Mouse (Mus musculus) midbrain, embryonic 14.5 days (tissue): ENCODE results near the gene Mtor. TPM values are rescaled to one million over a fixed set of nuclear protein-coding genes. Genes with fewer than 3 reads are reported as not detected.

Experiments used
- ATAC-seq: fragments of 200-750 bp; cut with Nextera tagmentation; 2 replicates; pipeline ENCODE4 v1.8.0; 2017; ENCODE audit warnings: moderate number of reproducible peaks, moderate library complexity; ENCODE audit not compliant: low FRiP score, low TSS enrichment
- DNase-seq: peaks from one replicate; pipeline ENCODE4 v3.0.0-alpha.2; 2015
- H3K27ac ChIP-seq: fragments of 300-500 bp; sonication (generic); replicated peaks from 2 replicates; pipeline ENCODE4 v1.5.1; 2014; ENCODE audit warnings: mild to moderate bottlenecking, low read depth, low read length, moderate library complexity
- H3K27me3 ChIP-seq: fragments of 300-500 bp; sonication (generic); 2 replicates; pipeline ENCODE4 v1.6.1; 2014; ENCODE audit warnings: low read length, control low read depth, mixed read lengths; ENCODE audit not compliant: control insufficient read depth, insufficient read depth
- H3K36me3 ChIP-seq: fragments of 300-500 bp; sonication (generic); 2 replicates; pipeline ENCODE4 v1.6.1; 2014; ENCODE audit warnings: low read length, control low read depth; ENCODE audit not compliant: control insufficient read depth, insufficient read depth
- H3K4me1 ChIP-seq: fragments of 300-500 bp; sonication (generic); 2 replicates; pipeline ENCODE4 v1.6.1; 2014; ENCODE audit warnings: mild to moderate bottlenecking, antibody characterized with exemption, low read length, control low read depth; ENCODE audit not compliant: control insufficient read depth, insufficient read depth
- H3K4me2 ChIP-seq: fragments of 300-500 bp; sonication (generic); 2 replicates; pipeline ENCODE4 v1.6.1; 2014; ENCODE audit warnings: mild to moderate bottlenecking, low read length, moderate library complexity
- H3K4me3 ChIP-seq: fragments of 300-500 bp; sonication (generic); replicated peaks from 2 replicates; pipeline ENCODE4 v1.5.1; 2014; ENCODE audit warnings: low read depth, low read length
- H3K9ac ChIP-seq: fragments of 300-500 bp; sonication (generic); replicated peaks from 2 replicates; pipeline ENCODE4 v1.6.1; 2014; ENCODE audit warnings: mild to moderate bottlenecking, low read length, moderate library complexity
- H3K9me3 ChIP-seq: fragments of 300-500 bp; sonication (generic); 2 replicates; pipeline ENCODE4 v1.6.1; 2016; ENCODE audit warnings: low read length, control low read depth, mixed read lengths; ENCODE audit not compliant: control insufficient read depth
- WGBS: fragments of 180-500 bp; shearing (Covaris S2); extraction: QIAGEN DNeasy Blood & Tissue Kit; methylation state at CpG from one replicate; pipeline ENCODE4 v1.1.7; 2014; 5-methylcytosine and 5-hydroxymethylcytosine counted together
- polyA plus RNA-seq: library from polyadenylated mRNA; unstranded; fragments of >200 nt; fragmentation: Nextera tagmentation; extraction: Ambion mirVana; gene quantifications from 2 replicates; pipeline ENCODE4 v1.2.1, GENCODE M21; 2014

The Mtor gene
- polyA plus RNA-seq, 1 experiment from 2014 or later, result 34.8 TPM

DNA sequence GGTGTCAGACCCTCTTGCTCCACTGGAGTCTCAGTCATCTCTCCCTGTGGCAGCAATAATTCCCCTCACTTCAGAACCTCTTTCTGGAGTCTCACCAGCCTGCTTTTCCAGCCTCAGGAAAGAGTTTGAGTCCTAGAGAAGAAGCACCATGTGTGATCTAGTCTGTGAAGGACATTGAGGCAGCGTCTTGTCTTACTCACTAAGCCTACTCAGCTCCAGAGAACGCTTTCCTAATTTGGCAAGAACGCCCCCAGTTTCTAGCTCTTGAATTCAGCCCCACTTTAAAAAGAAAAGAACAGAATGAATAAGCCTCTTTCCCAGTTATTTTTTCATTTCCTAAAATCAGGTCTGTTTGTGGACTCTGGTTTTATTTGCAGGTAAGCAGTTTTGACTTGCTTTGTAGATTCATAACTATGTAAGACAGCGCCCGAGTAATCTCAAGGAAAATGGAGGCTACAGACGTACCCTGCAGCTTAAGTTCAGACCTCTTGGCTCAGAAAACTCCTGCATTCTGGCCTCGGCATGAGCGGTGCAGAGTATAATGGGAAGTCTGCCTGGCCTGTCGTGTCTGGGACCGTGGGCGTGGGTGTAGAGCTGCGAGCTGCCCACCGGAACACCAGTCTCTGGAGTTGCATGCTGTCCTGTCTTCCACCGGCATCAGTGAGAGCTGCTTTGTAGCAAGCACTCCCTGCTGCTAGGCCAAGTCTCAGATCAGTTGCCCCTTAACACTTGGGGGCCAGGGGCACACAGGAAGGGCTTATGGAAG lies 59.9 kb downstream of the Mtor start:
- DNase-seq, result no peak
- 95% methylated on average over 14 of the region's 14 CpGs for WGBS
- H3K27ac ChIP-seq, result no peak overlapping the region
- no peaks in the 10 kb centered on the region for H3K9me3 ChIP-seq
- H3K4me1 ChIP-seq, result no peaks in the 10 kb centered on the region
- peaks cover 74% of the 10 kb centered on the region for H3K36me3 ChIP-seq
- H3K4me3 ChIP-seq, result no peak overlapping the region
- no peak overlapping the region for H3K4me2 ChIP-seq
- H3K9ac ChIP-seq, result no peak overlapping the region
- ATAC-seq, result no peak
- no peaks in the 10 kb centered on the region for H3K27me3 ChIP-seq

DNA sequence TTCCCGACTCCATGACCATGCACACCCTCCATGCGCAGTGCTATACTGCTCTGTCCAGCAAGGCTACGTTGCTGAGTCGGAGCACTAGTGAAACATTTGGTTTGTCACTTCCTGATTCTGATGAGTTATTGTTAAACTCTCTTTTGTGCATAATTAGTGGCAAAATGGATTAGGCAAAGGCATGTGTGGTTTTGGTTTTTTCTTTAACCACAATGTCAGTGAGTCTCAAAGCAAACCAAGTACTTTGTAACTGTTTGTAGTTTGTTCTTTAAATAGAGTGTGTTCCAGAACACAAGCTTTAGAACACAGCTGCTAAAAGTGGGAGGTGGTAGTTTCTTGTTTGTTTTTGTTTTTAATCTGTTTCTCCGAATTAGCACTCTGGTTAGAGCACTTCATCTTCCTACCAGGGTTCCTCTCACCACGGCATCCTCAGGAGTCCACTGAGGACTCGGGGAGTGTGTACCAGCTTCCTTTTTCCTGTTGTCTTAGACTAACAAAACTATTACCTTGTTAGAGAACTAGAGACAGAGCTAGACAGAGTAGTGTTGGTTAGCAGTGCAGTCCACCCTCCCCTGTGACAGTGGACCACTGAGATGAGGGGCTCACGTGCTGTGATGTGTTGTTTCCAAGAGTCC lies 61.2 kb downstream of the Mtor start:
- whole genome bisulfite sequencing, result 92% methylated on average over 8 of the region's 8 CpGs
- no peak overlapping the region for H3K4me3 ChIP-seq
- no peaks in the 10 kb centered on the region for H3K27me3 ChIP-seq
- no peaks in the 10 kb centered on the region for H3K4me1 ChIP-seq
- H3K4me2 ChIP-seq, result no peak overlapping the region
- no peaks in the 10 kb centered on the region for H3K9me3 ChIP-seq
- H3K36me3 ChIP-seq, result peaks cover 73% of the 10 kb centered on the region
- ATAC-seq (no peak), DNase-seq (no peak)
- H3K9ac ChIP-seq, result no peak overlapping the region
- no peak overlapping the region for H3K27ac ChIP-seq

DNA sequence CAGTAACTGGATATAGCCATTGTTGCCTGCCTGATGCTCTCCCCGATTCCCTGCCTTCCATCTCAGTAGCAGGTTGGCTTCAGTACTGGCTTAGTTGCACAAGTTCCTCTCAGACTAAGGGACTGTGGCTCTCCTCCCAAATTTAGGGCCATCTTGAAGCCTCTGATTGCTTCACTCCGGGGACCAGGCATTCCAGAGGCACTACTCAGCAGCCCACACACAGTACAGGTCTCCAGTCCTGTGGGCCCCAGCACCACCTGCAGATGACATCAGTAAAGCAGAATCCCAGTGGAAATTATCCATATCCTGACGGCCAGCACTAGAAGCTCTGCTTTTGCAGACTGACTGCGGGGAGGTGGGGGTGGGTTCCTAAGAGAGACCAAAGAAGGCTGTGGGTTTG lies 62.3 kb downstream of the Mtor start:
- no peak overlapping the region for H3K4me3 ChIP-seq
- WGBS, result 95% methylated on average over 4 of the region's 4 CpGs
- DNase-seq (no peak), ATAC-seq (no peak)
- H3K9me3 ChIP-seq, result no peaks in the 10 kb centered on the region
- H3K4me1 ChIP-seq, result no peaks in the 10 kb centered on the region
- no peak overlapping the region for H3K4me2 ChIP-seq
- H3K9ac ChIP-seq, result no peak overlapping the region
- peaks cover 75% of the 10 kb centered on the region for H3K36me3 ChIP-seq
- H3K27me3 ChIP-seq, result no peaks in the 10 kb centered on the region
- no peak overlapping the region for H3K27ac ChIP-seq

DNA sequence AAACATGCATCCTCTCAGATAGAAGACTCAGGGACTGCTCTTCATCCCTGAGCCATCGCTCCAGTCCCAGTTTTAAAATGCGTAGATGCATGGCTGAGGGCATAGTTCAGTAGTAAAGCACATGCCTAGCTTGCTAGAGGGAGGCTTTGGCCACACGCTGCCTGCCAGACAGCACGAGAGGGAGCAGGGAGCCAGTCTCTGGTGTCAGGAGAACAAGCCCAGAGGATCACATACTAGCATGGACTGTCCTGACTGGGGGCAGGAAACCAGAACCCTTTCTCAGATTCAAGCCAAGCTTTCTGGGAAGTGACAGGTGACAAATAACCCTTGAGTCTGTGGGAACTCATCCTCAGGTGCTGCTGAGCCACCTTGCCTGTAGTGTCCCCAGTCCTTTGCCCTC lies 62.9 kb downstream of the Mtor start:
- Histone ChIP-seq H3K4me1 (no peaks in the 10 kb centered on the region), H3K4me2 (no peak overlapping the region), H3K36me3 (peaks cover 73% of the 10 kb centered on the region), H3K9ac (no peak overlapping the region), H3K9me3 (no peaks in the 10 kb centered on the region), H3K27ac (no peak overlapping the region), H3K27me3 (no peaks in the 10 kb centered on the region), H3K4me3 (no peak overlapping the region)
- DNase-seq (no peak), ATAC-seq (no peak)
- 97% methylated on average over 4 of the region's 4 CpGs for WGBS

DNA sequence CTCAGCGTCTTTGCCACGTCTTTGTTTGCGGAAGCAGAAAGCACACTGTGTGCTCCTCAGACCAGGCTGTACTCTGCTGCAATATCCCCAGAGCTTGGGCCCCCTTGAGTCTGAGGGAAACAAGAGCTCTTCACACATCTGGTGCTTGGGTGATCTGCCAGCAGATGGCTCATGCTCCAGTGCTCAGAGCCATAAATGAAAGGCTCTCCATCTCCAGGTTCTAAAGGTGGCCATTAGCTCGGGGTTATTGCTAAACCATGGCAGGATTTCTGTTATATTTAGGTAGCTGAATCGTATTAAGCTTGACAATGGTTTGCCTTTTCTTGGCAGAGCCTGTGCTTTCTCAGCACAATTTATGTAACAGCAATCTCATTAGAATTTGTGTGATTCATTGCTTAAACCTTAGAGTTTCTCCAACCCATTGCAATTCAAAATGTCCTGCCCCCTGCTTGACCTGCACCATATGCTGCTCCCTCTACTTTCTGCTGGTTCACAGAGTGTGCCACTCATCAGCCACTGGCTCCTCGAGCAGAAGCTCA lies 64.7 kb downstream of the Mtor start:
- 84% methylated on average over 6 of the region's 6 CpGs for WGBS
- no peak overlapping the region for H3K4me2 ChIP-seq
- H3K27ac ChIP-seq, result no peak overlapping the region
- H3K4me3 ChIP-seq, result no peak overlapping the region
- no peaks in the 10 kb centered on the region for H3K9me3 ChIP-seq
- no peak for ATAC-seq
- DNase-seq, result no peak
- no peaks in the 10 kb centered on the region for H3K27me3 ChIP-seq
- no peaks in the 10 kb centered on the region for H3K4me1 ChIP-seq
- peaks cover 81% of the 10 kb centered on the region for H3K36me3 ChIP-seq
- H3K9ac ChIP-seq, result no peak overlapping the region

DNA sequence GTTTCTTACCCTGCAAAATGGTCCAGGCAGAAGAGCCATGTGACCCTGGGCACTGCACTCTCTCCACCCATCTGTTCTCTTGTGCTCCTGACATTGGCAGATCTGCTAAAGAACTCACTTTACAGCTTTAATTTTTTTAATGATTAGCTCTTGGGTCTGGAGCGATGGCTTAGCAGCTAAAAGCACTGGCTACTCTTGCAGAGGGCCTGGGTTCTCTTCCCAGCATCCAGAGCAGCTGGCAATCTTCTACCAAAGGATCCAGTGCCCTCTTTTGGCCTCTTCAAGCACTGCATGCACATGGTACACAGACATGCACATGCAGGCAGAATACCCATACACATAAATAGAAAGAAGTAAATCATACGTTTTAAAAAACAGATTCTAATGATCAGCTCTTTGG lies 66.9 kb downstream of the Mtor start:
- WGBS, result 91% methylated on average over 2 of the region's 2 CpGs
- H3K27me3 ChIP-seq, result no peaks in the 10 kb centered on the region
- H3K4me1 ChIP-seq, result peaks cover 4% of the 10 kb centered on the region; the same call in 1 of the 2 replicates
- H3K9ac ChIP-seq, result no peak overlapping the region
- H3K4me3 ChIP-seq, result no peak overlapping the region
- no peak overlapping the region for H3K4me2 ChIP-seq
- DNase-seq (no peak), ATAC-seq (no peak)
- H3K36me3 ChIP-seq, result peaks cover 84% of the 10 kb centered on the region
- no peaks in the 10 kb centered on the region for H3K9me3 ChIP-seq
- no peak overlapping the region for H3K27ac ChIP-seq

DNA sequence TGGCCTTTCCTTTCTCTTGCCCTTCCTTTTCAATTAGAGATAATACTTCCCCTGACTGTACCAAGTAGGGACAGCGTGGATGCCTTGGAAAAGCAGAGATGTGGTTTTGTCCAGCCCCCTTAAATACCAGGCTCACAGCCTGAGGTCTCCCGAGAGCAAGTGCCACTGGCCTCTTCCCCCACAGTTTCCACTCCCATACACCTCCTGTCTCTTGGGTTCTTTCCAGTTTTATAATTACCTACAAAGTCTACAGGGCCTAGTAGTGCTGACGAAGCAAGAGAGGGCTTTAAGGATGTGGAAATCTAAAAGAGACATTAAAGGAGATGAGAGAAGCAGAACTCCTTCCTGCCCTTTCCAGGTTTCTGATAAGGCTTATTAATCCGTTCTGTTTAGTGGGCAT lies 69.4 kb downstream of the Mtor start:
- 0 out of 2 replicates have a peak overlapping the region, but pooled peaks have one; percentile 10 for H3K9ac ChIP-seq
- no peaks in the 10 kb centered on the region for H3K9me3 ChIP-seq
- WGBS, result 36% methylated on average over 4 of the region's 4 CpGs
- peaks cover 83% of the 10 kb centered on the region for H3K36me3 ChIP-seq
- peak overlapping the region; percentile 71 for H3K27ac ChIP-seq
- no peak for DNase-seq
- no peak for ATAC-seq
- H3K4me2 ChIP-seq, result no peak overlapping the region
- H3K4me3 ChIP-seq, result no peak overlapping the region
- H3K4me1 ChIP-seq, result peaks cover 4% of the 10 kb centered on the region; the same call in 1 of the 2 replicates
- H3K27me3 ChIP-seq, result no peaks in the 10 kb centered on the region

DNA sequence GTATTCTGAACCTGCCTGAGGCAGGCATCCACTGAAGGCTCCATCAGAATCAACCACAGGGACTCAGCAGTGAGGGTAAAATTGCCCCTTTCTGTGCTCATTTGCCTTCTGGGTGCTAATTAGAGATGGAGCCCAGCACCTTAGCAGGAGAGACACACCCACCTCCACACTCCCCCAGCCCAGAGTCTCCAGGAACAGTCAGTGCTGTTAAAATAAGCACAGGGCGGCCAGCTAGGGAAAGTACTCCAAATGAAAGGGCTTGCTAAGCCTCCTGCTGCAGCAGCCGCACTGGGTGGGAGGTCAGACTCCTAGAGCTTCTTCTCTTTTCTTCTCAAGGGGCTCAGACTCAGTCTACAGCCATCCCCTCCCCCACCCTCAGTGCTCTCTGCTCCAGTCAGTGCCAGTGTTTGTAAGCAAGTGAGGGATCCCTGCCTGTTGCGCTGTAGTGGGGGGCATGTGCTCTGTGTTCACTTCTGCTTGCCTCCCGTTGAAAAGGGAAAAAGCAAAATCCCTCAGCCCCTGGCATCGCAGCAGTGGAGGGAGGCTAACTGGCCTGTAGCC lies 69.9 kb downstream of the Mtor start:
- Histone ChIP-seq H3K36me3 (peaks cover 83% of the 10 kb centered on the region), H3K9me3 (no peaks in the 10 kb centered on the region), H3K27me3 (no peaks in the 10 kb centered on the region), H3K9ac (0 out of 2 replicates have a peak overlapping the region, but pooled peaks have one; percentile 10), H3K4me2 (no peak overlapping the region), H3K27ac (peak overlapping the region; percentile 71), H3K4me1 (peaks cover 4% of the 10 kb centered on the region; the same call in 1 of the 2 replicates), H3K4me3 (no peak overlapping the region)
- ATAC-seq (no peak), DNase-seq (peak; percentile 53)
- WGBS, result 12% methylated on average over 5 of the region's 5 CpGs
